Mouse (Mus musculus) intestine, embryonic 15.5 days (tissue): Measurements from ENCODE around the gene Cdkl1. TPM values are rescaled to one million over a fixed set of nuclear protein-coding genes. Genes with fewer than 3 reads are reported as not detected.

Experiments used
- ATAC-seq: fragments of 200-750 bp; cut with Nextera tagmentation; 2 replicates; pipeline ENCODE4 v1.8.0; 2017; ENCODE audit warnings: moderate TSS enrichment, moderate library complexity
- H3K27ac ChIP-seq: fragments of 300-500 bp; sonication (generic); 2 replicates; pipeline ENCODE4 v1.5.1; 2015; ENCODE audit warnings: mild to moderate bottlenecking, inconsistent platforms
- H3K27me3 ChIP-seq: fragments of 300-500 bp; sonication (generic); replicated peaks from 2 replicates; pipeline ENCODE4 v1.6.1; 2015; ENCODE audit warnings: inconsistent platforms
- H3K36me3 ChIP-seq: fragments of 300-500 bp; sonication (generic); 2 replicates; pipeline ENCODE4 v1.6.1; 2015; ENCODE audit warnings: inconsistent platforms
- H3K4me1 ChIP-seq: fragments of 300-500 bp; sonication (generic); replicated peaks from 2 replicates; pipeline ENCODE4 v1.6.1; 2015; ENCODE audit warnings: inconsistent platforms
- H3K4me2 ChIP-seq: fragments of 300-500 bp; sonication (generic); replicated peaks from 2 replicates; pipeline ENCODE4 v1.6.1; 2015; ENCODE audit warnings: mild to moderate bottlenecking, inconsistent platforms
- H3K4me3 ChIP-seq: fragments of 300-500 bp; sonication (generic); replicated peaks from 2 replicates; pipeline ENCODE4 v1.5.1; 2015; ENCODE audit warnings: inconsistent platforms
- H3K9ac ChIP-seq: fragments of 300-500 bp; sonication (generic); 2 replicates; pipeline ENCODE4 v1.6.1; 2015; ENCODE audit warnings: inconsistent platforms
- H3K9me3 ChIP-seq: fragments of 300-500 bp; sonication (generic); 2 replicates; pipeline ENCODE4 v1.6.1; 2016; ENCODE audit warnings: inconsistent platforms
- WGBS: fragments of 180-500 bp; shearing (Covaris S2); methylation state at CpG from one replicate; pipeline ENCODE4 v1.1.7; 2015; 5-methylcytosine and 5-hydroxymethylcytosine counted together
- polyA plus RNA-seq: library from polyadenylated mRNA; unstranded; fragments of >200 nt; fragmentation: Nextera tagmentation; extraction: Ambion mirVana; gene quantifications from 2 replicates; pipeline ENCODE4 v1.2.1, GENCODE M21; 2015

Gene Cdkl1
- polyA plus RNA-seq, 1 experiment from 2014 or later = 2.7 TPM

DNA sequence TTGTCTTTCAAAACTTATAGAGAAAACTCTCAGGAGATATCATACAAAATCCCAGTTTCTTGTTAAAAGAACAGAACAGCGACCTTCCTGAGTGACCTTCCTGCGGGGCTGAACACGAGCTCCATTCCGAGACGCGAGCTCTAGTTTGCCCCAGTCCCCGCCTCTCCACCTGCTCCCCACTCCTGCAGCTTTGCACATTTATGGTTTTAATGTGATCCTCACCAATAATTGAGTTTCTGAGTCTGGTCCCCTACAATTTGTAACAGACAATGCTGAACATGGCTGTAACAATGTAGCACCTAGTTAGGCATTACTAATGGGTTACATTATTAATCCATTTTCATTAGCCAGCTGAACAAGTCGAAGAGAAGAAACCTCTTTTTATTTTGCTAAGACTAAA, 9.6 kb downstream of the Cdkl1 start:
- Histone ChIP-seq H3K27me3 (no peaks in the 10 kb centered on the region), H3K4me2 (no peak overlapping the region), H3K36me3 (no peaks in the 10 kb centered on the region), H3K9ac (no peak overlapping the region), H3K9me3 (no peaks in the 10 kb centered on the region), H3K4me3 (no peak overlapping the region), H3K4me1 (peaks cover 11% of the 10 kb centered on the region), H3K27ac (no peak overlapping the region)
- 76% methylated on average over 8 of the region's 8 CpGs for WGBS
- no peak for ATAC-seq

- 0 out of 2 replicates have a peak overlapping the region, but pooled peaks have one; percentile 28 for H3K27ac ChIP-seq
- peaks cover 11% of the 10 kb centered on the region for H3K4me1 ChIP-seq
- H3K4me3 ChIP-seq = no peak overlapping the region
- no peaks in the 10 kb centered on the region for H3K27me3 ChIP-seq
- no peak overlapping the region for H3K9ac ChIP-seq
- no peaks in the 10 kb centered on the region for H3K9me3 ChIP-seq
- no peak overlapping the region for H3K4me2 ChIP-seq
- no peak for ATAC-seq
- H3K36me3 ChIP-seq = no peaks in the 10 kb centered on the region
- 42% methylated on average over 2 of the region's 2 CpGs for WGBS
Observed at GRCm38 (mm10) chr12:69777957-69778356, 13.1 kb downstream of the Cdkl1 start.

DNA sequence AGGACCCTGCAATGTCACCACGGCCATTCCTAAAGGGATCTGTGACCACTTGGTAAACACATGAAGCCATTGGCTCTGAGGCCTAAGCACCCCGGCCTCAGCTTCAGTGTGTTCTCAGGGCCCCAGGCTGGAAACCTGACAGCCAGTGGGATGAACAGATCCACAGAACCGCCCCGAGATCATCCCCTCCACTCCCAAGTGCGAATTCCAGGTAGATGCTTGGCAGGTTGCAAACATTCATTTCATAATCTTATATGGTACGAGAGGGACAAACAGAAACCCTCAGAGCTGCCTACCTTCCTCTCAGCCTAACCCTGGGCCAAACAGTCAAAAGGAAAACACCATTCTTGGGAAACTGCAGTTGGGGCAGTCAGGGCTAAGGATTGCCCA, 13.7 kb downstream of the Cdkl1 start:
- Histone ChIP-seq H3K4me3 (no peak overlapping the region), H3K4me2 (no peak overlapping the region), H3K27ac (0 out of 2 replicates have a peak overlapping the region, but pooled peaks have one; percentile 28), H3K27me3 (no peaks in the 10 kb centered on the region), H3K9ac (no peak overlapping the region), H3K9me3 (no peaks in the 10 kb centered on the region), H3K36me3 (no peaks in the 10 kb centered on the region), H3K4me1 (peaks cover 11% of the 10 kb centered on the region)
- ATAC-seq = no peak
- 79% methylated on average over 6 of the region's 6 CpGs for WGBS

DNA sequence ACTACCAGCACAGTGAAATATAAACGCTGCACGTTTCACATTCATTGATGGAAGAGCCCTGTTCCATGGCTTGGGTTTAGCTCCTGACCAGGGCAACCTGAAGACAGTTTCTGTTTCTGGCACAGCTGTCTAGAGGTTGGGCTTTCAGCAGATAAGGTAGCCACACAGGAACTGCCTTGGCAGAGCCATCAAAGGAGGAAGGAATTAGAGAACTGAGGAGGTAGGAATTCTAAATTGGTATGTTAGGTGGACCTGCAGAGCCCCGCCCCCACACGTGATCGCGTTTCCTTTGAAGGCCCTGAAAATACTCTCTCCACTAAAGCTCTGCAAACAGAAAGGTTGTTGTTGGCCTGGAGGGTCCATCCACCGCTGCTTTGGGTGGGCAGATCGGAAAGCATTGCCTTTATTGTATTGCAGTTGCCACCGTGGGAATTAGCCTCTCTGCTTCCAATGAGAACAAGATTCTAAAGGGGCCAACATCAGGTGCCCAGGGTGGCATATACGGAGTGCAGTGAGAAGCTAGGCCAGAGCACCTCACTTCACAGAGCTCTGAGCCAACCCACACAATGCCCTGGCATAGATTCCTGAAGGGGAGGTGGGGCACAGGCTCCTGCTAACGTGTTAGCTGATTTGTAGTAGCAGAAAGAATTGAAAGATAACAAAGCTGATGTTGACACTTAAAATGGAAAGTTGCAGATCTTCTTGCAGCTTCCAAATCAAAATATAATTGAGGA, 14.3 kb downstream of the Cdkl1 start:
- ATAC-seq = 0 out of 2 replicates have a peak, but pooled peaks have one; percentile 30
- Histone ChIP-seq H3K27me3 (no peaks in the 10 kb centered on the region), H3K36me3 (no peaks in the 10 kb centered on the region), H3K27ac (no peak overlapping the region), H3K4me1 (peaks cover 11% of the 10 kb centered on the region), H3K4me2 (no peak overlapping the region), H3K4me3 (no peak overlapping the region), H3K9ac (no peak overlapping the region), H3K9me3 (no peaks in the 10 kb centered on the region)
- 61% methylated on average over 11 of the region's 11 CpGs for WGBS

GRCm38 (mm10) chr12:69768841-69769240, 22.2 kb downstream of the Cdkl1 start:
- Histone ChIP-seq H3K4me2 (no peak overlapping the region), H3K27me3 (no peaks in the 10 kb centered on the region), H3K9ac (no peak overlapping the region), H3K36me3 (no peaks in the 10 kb centered on the region), H3K4me1 (peaks cover 2% of the 10 kb centered on the region; the same call in 1 of the 2 replicates), H3K4me3 (no peak overlapping the region), H3K9me3 (no peaks in the 10 kb centered on the region), H3K27ac (no peak overlapping the region)
- ATAC-seq = no peak
- WGBS = 76% methylated on average over 2 of the region's 2 CpGs

- WGBS = 65% methylated on average over 9 of the region's 9 CpGs
- Histone ChIP-seq H3K27me3 (no peaks in the 10 kb centered on the region), H3K4me2 (no peak overlapping the region), H3K36me3 (no peaks in the 10 kb centered on the region), H3K4me3 (no peak overlapping the region), H3K27ac (no peak overlapping the region), H3K9ac (no peak overlapping the region), H3K4me1 (peaks cover 2% of the 10 kb centered on the region; the same call in 1 of the 2 replicates), H3K9me3 (no peaks in the 10 kb centered on the region)
- peak; percentile 45; the same call in 1 of the 2 replicates for ATAC-seq
Observed at GRCm38 (mm10) chr12:69767476-69768258, 23.4 kb downstream of the Cdkl1 start.

DNA sequence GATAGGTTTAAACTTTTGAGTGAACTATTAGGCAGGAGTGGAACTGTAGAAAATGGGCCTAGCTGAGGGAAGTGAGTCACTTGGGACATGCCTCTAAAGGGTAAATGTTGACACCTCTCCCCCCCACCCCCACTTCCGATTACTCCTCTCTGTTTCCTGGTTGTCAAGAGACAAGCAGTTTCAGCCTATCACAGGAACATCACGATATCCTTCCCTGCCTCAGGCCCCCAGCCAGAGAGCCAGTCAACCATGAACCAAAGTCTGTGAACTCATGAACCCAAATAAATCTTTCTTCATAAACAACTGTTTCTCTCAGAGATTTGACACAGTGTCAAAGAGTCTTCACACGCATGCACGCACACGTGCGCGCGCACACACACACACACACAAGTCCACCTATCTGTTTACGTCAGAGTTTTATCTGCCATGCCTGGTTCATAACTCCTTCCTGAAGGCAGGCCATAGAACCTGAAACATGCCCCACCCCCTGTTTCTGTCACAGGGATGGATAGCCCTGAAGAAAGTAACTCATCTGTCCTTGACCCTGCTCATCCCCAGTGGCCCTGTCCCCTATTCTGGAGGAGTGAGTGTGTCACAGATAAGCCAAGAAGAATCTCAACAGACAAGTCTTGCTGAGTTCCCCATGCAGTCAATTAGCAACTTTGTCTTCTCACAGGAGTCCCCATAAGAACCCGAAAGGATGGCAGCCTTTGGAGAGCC, 24.7 kb downstream of the Cdkl1 start:
- no peaks in the 10 kb centered on the region for H3K27me3 ChIP-seq
- H3K4me3 ChIP-seq = no peak overlapping the region
- H3K9ac ChIP-seq = no peak overlapping the region
- H3K9me3 ChIP-seq = no peaks in the 10 kb centered on the region
- H3K4me2 ChIP-seq = no peak overlapping the region
- H3K27ac ChIP-seq = no peak overlapping the region
- 71% methylated on average over 10 of the region's 10 CpGs for WGBS
- no peaks in the 10 kb centered on the region for H3K36me3 ChIP-seq
- 0 out of 2 replicates have a peak, but pooled peaks have one; percentile 15 for ATAC-seq
- H3K4me1 ChIP-seq = peaks cover 2% of the 10 kb centered on the region; the same call in 1 of the 2 replicates

- peaks cover 2% of the 10 kb centered on the region; the same call in 1 of the 2 replicates for H3K4me1 ChIP-seq
- no peak overlapping the region for H3K9ac ChIP-seq
- H3K27ac ChIP-seq = no peak overlapping the region
- no peaks in the 10 kb centered on the region for H3K9me3 ChIP-seq
- H3K27me3 ChIP-seq = no peaks in the 10 kb centered on the region
- H3K36me3 ChIP-seq = no peaks in the 10 kb centered on the region
- H3K4me3 ChIP-seq = no peak overlapping the region
- 0 out of 2 replicates have a peak, but pooled peaks have one; percentile 5 for ATAC-seq
- WGBS = 60% methylated on average over 9 of the region's 9 CpGs
- H3K4me2 ChIP-seq = no peak overlapping the region
Observed at GRCm38 (mm10) chr12:69765543-69765942, 25.5 kb downstream of the Cdkl1 start.

- H3K4me1 ChIP-seq = peaks cover 4% of the 10 kb centered on the region; the same call in 1 of the 2 replicates
- no peaks in the 10 kb centered on the region for H3K36me3 ChIP-seq
- ATAC-seq = no peak
- no peak overlapping the region for H3K27ac ChIP-seq
- no peak overlapping the region for H3K4me3 ChIP-seq
- WGBS = 77% methylated on average over 2 of the region's 2 CpGs
- no peak overlapping the region for H3K4me2 ChIP-seq
- no peak overlapping the region for H3K9ac ChIP-seq
- no peaks in the 10 kb centered on the region for H3K27me3 ChIP-seq
- H3K9me3 ChIP-seq = no peaks in the 10 kb centered on the region
Observed at GRCm38 (mm10) chr12:69761603-69762002, 29.5 kb downstream of the Cdkl1 start.

DNA sequence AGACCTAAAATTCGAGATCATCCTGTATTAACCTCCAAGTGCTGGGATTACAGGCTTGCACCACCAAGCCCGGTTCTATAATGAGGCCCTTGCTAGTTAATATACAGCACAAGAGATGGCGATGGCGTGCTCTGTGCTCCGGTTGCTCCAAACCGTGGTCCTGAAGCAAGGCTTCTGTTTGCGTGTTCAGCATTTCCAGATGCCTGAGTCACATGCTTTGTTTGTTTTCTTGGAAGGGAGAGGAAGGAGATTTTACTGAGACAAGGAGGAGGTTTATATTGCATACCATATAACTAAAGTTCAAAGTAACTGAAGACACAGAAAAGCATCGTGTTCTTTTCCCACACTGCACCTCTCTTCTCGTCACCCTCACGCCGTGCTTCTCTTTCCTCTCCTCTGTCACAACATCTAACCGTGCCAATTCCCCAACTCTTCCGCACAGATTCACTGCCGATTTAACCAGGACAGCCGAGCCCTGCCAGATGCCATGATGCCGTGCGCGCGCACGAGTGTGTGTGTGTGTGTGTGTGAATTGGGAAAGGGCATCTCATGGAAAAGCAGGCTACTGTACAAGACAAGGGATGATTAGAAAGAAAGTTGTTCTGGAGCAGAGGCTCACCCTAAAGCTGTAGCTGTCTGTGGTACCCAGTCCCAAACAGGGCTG, 30.2 kb downstream of the Cdkl1 start:
- WGBS = 81% methylated on average over 20 of the region's 20 CpGs
- H3K4me1 ChIP-seq = peaks cover 5% of the 10 kb centered on the region; the same call in 1 of the 2 replicates
- no peaks in the 10 kb centered on the region for H3K36me3 ChIP-seq
- H3K9ac ChIP-seq = no peak overlapping the region
- H3K4me3 ChIP-seq = no peak overlapping the region
- H3K27ac ChIP-seq = no peak overlapping the region
- no peaks in the 10 kb centered on the region for H3K9me3 ChIP-seq
- H3K27me3 ChIP-seq = no peaks in the 10 kb centered on the region
- ATAC-seq = no peak
- no peak overlapping the region for H3K4me2 ChIP-seq

GRCm38 (mm10) chr12:69760014-69760413, 31.1 kb downstream of the Cdkl1 start:
- peaks cover 5% of the 10 kb centered on the region; the same call in 1 of the 2 replicates for H3K4me1 ChIP-seq
- no peak overlapping the region for H3K9ac ChIP-seq
- H3K27ac ChIP-seq = no peak overlapping the region
- 35% methylated on average over 6 of the region's 6 CpGs for WGBS
- H3K9me3 ChIP-seq = no peaks in the 10 kb centered on the region
- no peak overlapping the region for H3K4me2 ChIP-seq
- H3K27me3 ChIP-seq = no peaks in the 10 kb centered on the region
- H3K4me3 ChIP-seq = no peak overlapping the region
- ATAC-seq = no peak
- no peaks in the 10 kb centered on the region for H3K36me3 ChIP-seq
